Mouse (Mus musculus): ENCODE results near the gene 1700011M02Rik. TPM values are rescaled to one million over a fixed set of nuclear protein-coding genes. Genes with fewer than 3 reads are reported as not detected.

Gene 1700011M02Rik
- polyA plus RNA-seq (2014; fragmentation: Illumina TruSeq; extraction: RNeasy Lipid Tissue Mini Kit (QIAGEN cat#74804); ENCODE audit: low read depth, low replicate concordance) = not detected

GRCm38 (mm10) chrX:102908587-102908986, at the start of gene 1700011M02Rik, which contains the start of gene Dmrtc1a:
TSS of gene 1700011M02Rik (plus strand) at chrX:102908905.
TSS of gene Dmrtc1a (minus strand) at chrX:102908687.

GRCm38 (mm10) chrX:102867871-102868270, 40.8 kb upstream of the 1700011M02Rik start, which contains the start of gene 1700031F05Rik:
TSS of gene 1700031F05Rik (minus strand) at chrX:102867971.

DNA sequence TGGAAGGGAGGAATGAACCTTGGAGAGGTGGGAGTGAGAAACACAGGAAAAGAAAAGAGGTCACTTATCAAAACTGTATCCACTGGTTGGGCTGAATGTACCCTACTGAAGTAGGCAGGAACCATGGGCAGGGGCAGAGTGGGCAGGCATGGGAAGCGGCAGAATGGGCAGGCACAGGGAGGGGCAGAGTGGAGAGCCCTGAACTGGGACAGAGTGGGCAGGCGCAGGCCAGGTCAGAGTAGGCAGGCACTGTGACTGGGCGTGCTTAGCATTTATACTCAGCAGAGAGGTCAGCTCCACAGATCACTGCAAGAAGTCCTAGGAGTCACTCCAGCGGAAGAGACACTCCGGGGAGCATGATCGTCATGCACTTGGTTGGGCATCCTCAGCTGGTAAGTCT, 19.4 kb downstream of the 1700011M02Rik start, which contains the start of gene 1700018G05Rik:
Gene 1700018G05Rik (plus strand): TSS at position 301 of the 400 bp plus-strand sequence.

Other genes starting within 250 kb of the 1700011M02Rik start
- not detected for gene Gm3880, start 221.9 kb upstream of the 1700011M02Rik start, polyA plus RNA-seq (2014; fragmentation: Illumina TruSeq; extraction: RNeasy Lipid Tissue Mini Kit (QIAGEN cat#74804); ENCODE audit: low read depth, low replicate concordance)
- not detected for gene Gm9112, start 201.3 kb upstream of the 1700011M02Rik start, polyA plus RNA-seq (2014; fragmentation: Illumina TruSeq; extraction: RNeasy Lipid Tissue Mini Kit (QIAGEN cat#74804); ENCODE audit: low read depth, low replicate concordance)
- gene Dmrtc1b, start 201.0 kb upstream of the 1700011M02Rik start, polyA plus RNA-seq (2014; fragmentation: Illumina TruSeq; extraction: RNeasy Lipid Tissue Mini Kit (QIAGEN cat#74804); ENCODE audit: low read depth, low replicate concordance) = not detected
- not detected for gene Dmrtc1c1, start 105.9 kb upstream of the 1700011M02Rik start, polyA plus RNA-seq (2014; fragmentation: Illumina TruSeq; extraction: RNeasy Lipid Tissue Mini Kit (QIAGEN cat#74804); ENCODE audit: low read depth, low replicate concordance)
- gene Dmrtc1c2, start 54.3 kb upstream of the 1700011M02Rik start, polyA plus RNA-seq (2014; fragmentation: Illumina TruSeq; extraction: RNeasy Lipid Tissue Mini Kit (QIAGEN cat#74804); ENCODE audit: low read depth, low replicate concordance) = not detected
- gene 1700031F05Rik, start 40.9 kb upstream of the 1700011M02Rik start, polyA plus RNA-seq (2014; fragmentation: Illumina TruSeq; extraction: RNeasy Lipid Tissue Mini Kit (QIAGEN cat#74804); ENCODE audit: low read depth, low replicate concordance) = not detected
- gene Dmrtc1a, start 218 bp upstream of the 1700011M02Rik start, polyA plus RNA-seq (2014; fragmentation: Illumina TruSeq; extraction: RNeasy Lipid Tissue Mini Kit (QIAGEN cat#74804); ENCODE audit: low read depth, low replicate concordance) = 2.8 TPM
- gene 1700018G05Rik, start 19.5 kb downstream of the 1700011M02Rik start, polyA plus RNA-seq (2014; fragmentation: Illumina TruSeq; extraction: RNeasy Lipid Tissue Mini Kit (QIAGEN cat#74804); ENCODE audit: low read depth, low replicate concordance) = not detected